Mouse (Mus musculus): Measurements from ENCODE around the gene Slc8a2. TPM values are rescaled to one million over a fixed set of nuclear protein-coding genes. Genes with fewer than 3 reads are reported as not detected.

Slc8a2 gene
- polyA plus RNA-seq, 1 experiment from 2014 or later, result not detected

GRCm38 (mm10) chr7:16172141-16172581, 42.5 kb downstream of the Slc8a2 start:
- no peak overlapping the region for H3K4me3 ChIP-seq (ENCODE audit: low read depth, low read length)
- no peak overlapping the region for H3K27ac ChIP-seq (ENCODE audit: low read depth)
- ATAC-seq (no peak), DNase-seq (no peak)
- 0% methylated on average over 1 of the region's 1 CpGs for WGBS (ENCODE audit: insufficient replicate concordance)
- H3K9ac ChIP-seq (replicated peaks), result no peak overlapping the region
- no peaks in the 10 kb centered on the region for H3K36me3 ChIP-seq (replicated peaks; ENCODE audit: insufficient read depth, low read length)
- peaks cover 7% of the 10 kb centered on the region for H3K4me1 ChIP-seq (ENCODE audit: insufficient read depth)
- no peak overlapping the region for H3K4me2 ChIP-seq (ENCODE audit: low read depth, low read length)
- H3K27me3 ChIP-seq (ENCODE audit: insufficient read depth, low read length), result peaks cover 29% of the 10 kb centered on the region
- 0 out of 2 replicates have a peak, but pooled peaks cover 3% of the 10 kb centered on the region for H3K9me3 ChIP-seq (ENCODE audit: low read length)
- TF ChIP-seq EP300 (IDR thresholded peaks at IDR 0.05; ENCODE audit: low read depth), result no peak
- TF ChIP-seq CTCF (IDR thresholded peaks at IDR 0.05; ENCODE audit: low read depth), result no peak

GRCm38 (mm10) chr7:16172586-16173140, 43.0 kb downstream of the Slc8a2 start:
- H3K4me1 ChIP-seq (ENCODE audit: insufficient read depth), result peaks cover 7% of the 10 kb centered on the region
- H3K36me3 ChIP-seq (replicated peaks; ENCODE audit: insufficient read depth, low read length), result no peaks in the 10 kb centered on the region
- H3K27ac ChIP-seq (ENCODE audit: low read depth), result no peak overlapping the region
- no peak overlapping the region for H3K4me3 ChIP-seq (ENCODE audit: low read depth, low read length)
- 33% methylated on average over 1 of the region's 1 CpGs for WGBS (ENCODE audit: insufficient replicate concordance)
- DNase-seq (no peak), ATAC-seq (no peak)
- H3K9me3 ChIP-seq (ENCODE audit: low read length), result 0 out of 2 replicates have a peak, but pooled peaks cover 3% of the 10 kb centered on the region
- peaks cover 30% of the 10 kb centered on the region for H3K27me3 ChIP-seq (ENCODE audit: insufficient read depth, low read length)
- H3K4me2 ChIP-seq (ENCODE audit: low read depth, low read length), result no peak overlapping the region
- no peak overlapping the region for H3K9ac ChIP-seq (replicated peaks)
- TF ChIP-seq CTCF (IDR thresholded peaks at IDR 0.05; ENCODE audit: low read depth), result no peak
- no peak for TF ChIP-seq EP300 (IDR thresholded peaks at IDR 0.05; ENCODE audit: low read depth)

DNA sequence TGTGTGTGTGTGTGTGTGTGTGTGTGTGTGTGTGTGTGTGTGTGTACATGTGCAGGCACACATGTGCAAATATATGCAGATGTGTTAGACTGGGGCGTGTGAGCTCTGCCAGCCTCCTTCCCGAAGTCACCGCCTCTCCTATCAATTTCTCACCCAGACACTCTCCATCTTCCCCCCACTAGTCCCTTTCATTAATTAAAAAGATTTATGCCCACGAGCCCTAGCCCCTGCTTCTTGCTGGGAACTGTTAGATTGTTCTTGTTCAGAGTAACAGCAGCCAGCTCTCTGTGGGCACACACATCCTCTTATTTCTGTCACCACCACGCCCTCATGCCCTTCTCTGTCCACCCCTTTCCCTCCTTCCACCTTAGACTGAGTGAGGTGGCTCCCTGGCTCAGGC, 43.5 kb downstream of the Slc8a2 start:
- H3K9me3 ChIP-seq (ENCODE audit: low read length), result no peaks in the 10 kb centered on the region
- H3K4me1 ChIP-seq (ENCODE audit: insufficient read depth), result peaks cover 7% of the 10 kb centered on the region
- H3K9ac ChIP-seq (replicated peaks), result no peak overlapping the region
- H3K36me3 ChIP-seq (replicated peaks; ENCODE audit: insufficient read depth, low read length), result no peaks in the 10 kb centered on the region
- TF ChIP-seq EP300 (IDR thresholded peaks at IDR 0.05; ENCODE audit: low read depth) (no peak), CTCF (IDR thresholded peaks at IDR 0.05; ENCODE audit: low read depth) (no peak)
- H3K4me3 ChIP-seq (ENCODE audit: low read depth, low read length), result no peak overlapping the region
- no peak overlapping the region for H3K27ac ChIP-seq (ENCODE audit: low read depth)
- 37% methylated on average over 5 of the region's 5 CpGs for WGBS (ENCODE audit: insufficient replicate concordance)
- no peak for DNase-seq
- H3K4me2 ChIP-seq (ENCODE audit: low read depth, low read length), result no peak overlapping the region
- peaks cover 32% of the 10 kb centered on the region for H3K27me3 ChIP-seq (ENCODE audit: insufficient read depth, low read length)
- no peak for ATAC-seq

GRCm38 (mm10) chr7:16174597-16175541, 45.2 kb downstream of the Slc8a2 start, which contains the start of gene Meis3:
TSS of gene Meis3 (plus strand) at chr7:16175090.
- Histone ChIP-seq H3K9me3 (ENCODE audit: low read length) (no peaks in the 10 kb centered on the region), H3K4me1 (ENCODE audit: insufficient read depth) (peaks cover 7% of the 10 kb centered on the region), H3K27me3 (ENCODE audit: insufficient read depth, low read length) (peaks cover 32% of the 10 kb centered on the region), H3K27ac (ENCODE audit: low read depth) (no peak within 1 kb of the TSS), H3K36me3 (replicated peaks; ENCODE audit: insufficient read depth, low read length) (no peaks in the 10 kb centered on the region), H3K9ac (replicated peaks) (peak within 1 kb of the TSS; percentile 54), H3K4me2 (ENCODE audit: low read depth, low read length) (peak within 1 kb of the TSS; percentile 76), H3K4me3 (ENCODE audit: low read depth, low read length) (peak within 1 kb of the TSS; percentile 50)
- ATAC-seq (no peak), DNase-seq (peak; percentile 31)
- WGBS (ENCODE audit: insufficient replicate concordance), result under 1% methylated on average over 35 of the region's 42 CpGs
- TF ChIP-seq EP300 (IDR thresholded peaks at IDR 0.05; ENCODE audit: low read depth), result no peak
- peak; percentile 43 for TF ChIP-seq CTCF (IDR thresholded peaks at IDR 0.05; ENCODE audit: low read depth)

GRCm38 (mm10) chr7:16175542-16175931, 45.9 kb downstream of the Slc8a2 start:
- no peak for TF ChIP-seq EP300 (IDR thresholded peaks at IDR 0.05; ENCODE audit: low read depth)
- TF ChIP-seq CTCF (IDR thresholded peaks at IDR 0.05; ENCODE audit: low read depth), result no peak
- WGBS (ENCODE audit: insufficient replicate concordance), result under 1% methylated on average over 9 of the region's 10 CpGs
- DNase-seq, result no peak

DNA sequence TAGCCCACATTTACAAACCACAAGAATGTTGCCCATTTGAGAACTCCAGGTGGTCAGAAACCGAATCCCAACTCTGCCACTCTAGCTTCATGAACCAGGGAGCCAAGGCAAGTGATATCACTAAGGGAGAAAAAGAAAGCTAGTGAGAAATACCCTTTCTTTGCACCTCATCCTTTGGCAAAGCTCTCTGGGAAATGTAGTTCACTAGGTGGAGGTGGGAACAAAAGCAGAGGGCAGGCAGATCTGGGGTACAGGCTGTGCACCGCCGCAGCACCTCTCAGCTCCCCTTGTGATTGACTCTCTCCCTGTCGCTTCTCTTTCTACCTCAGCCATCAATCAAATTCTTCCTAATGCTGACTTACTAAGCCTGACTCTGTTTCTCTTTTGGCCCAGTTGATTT, 48.5 kb downstream of the Slc8a2 start:
- peaks cover 7% of the 10 kb centered on the region for H3K4me1 ChIP-seq (ENCODE audit: insufficient read depth)
- WGBS (ENCODE audit: insufficient replicate concordance), result 62% methylated on average over 4 of the region's 4 CpGs
- H3K36me3 ChIP-seq (replicated peaks; ENCODE audit: insufficient read depth, low read length), result no peaks in the 10 kb centered on the region
- H3K27me3 ChIP-seq (ENCODE audit: insufficient read depth, low read length), result peaks cover 30% of the 10 kb centered on the region
- no peak overlapping the region for H3K4me2 ChIP-seq (ENCODE audit: low read depth, low read length)
- TF ChIP-seq CTCF (IDR thresholded peaks at IDR 0.05; ENCODE audit: low read depth) (no peak), EP300 (IDR thresholded peaks at IDR 0.05; ENCODE audit: low read depth) (no peak)
- DNase-seq (no peak), ATAC-seq (no peak)
- no peaks in the 10 kb centered on the region for H3K9me3 ChIP-seq (ENCODE audit: low read length)
- no peak overlapping the region for H3K4me3 ChIP-seq (ENCODE audit: low read depth, low read length)
- no peak overlapping the region for H3K27ac ChIP-seq (ENCODE audit: low read depth)
- no peak overlapping the region for H3K9ac ChIP-seq (replicated peaks)

More at GRCm38 (mm10) chr7:16175542-16175931, 45.9 kb downstream of the Slc8a2 start:
- Histone ChIP-seq H3K27me3 (ENCODE audit: insufficient read depth, low read length) (peaks cover 32% of the 10 kb centered on the region), H3K9me3 (ENCODE audit: low read length) (no peaks in the 10 kb centered on the region), H3K9ac (replicated peaks) (peak overlapping the region; percentile 54), H3K4me1 (ENCODE audit: insufficient read depth) (peaks cover 7% of the 10 kb centered on the region), H3K4me3 (ENCODE audit: low read depth, low read length) (peak overlapping the region; percentile 50), H3K27ac (ENCODE audit: low read depth) (no peak overlapping the region), H3K36me3 (replicated peaks; ENCODE audit: insufficient read depth, low read length) (no peaks in the 10 kb centered on the region), H3K4me2 (ENCODE audit: low read depth, low read length) (peak overlapping the region; percentile 76)
- no peak for ATAC-seq

Measured in liver, postnatal 0 days (tissue).